Mouse (Mus musculus): ENCODE measurements around the gene Scd2. TPM values are rescaled to one million over a fixed set of nuclear protein-coding genes. Genes with fewer than 3 reads are reported as not detected.

Scd2 gene
- polyA plus RNA-seq, 1 experiment = 329 TPM

- H3K27ac ChIP-seq (ENCODE audit: insufficient read depth, low read length) = no peak overlapping the region
- no peak overlapping the region for H3K9ac ChIP-seq (ENCODE audit: low read depth, poor library complexity, severe bottlenecking)
- H3K9me3 ChIP-seq (replicated peaks; ENCODE audit: control insufficient read depth, insufficient read depth, low read length, poor library complexity, severe bottlenecking) = no peaks in the 10 kb centered on the region
- no peaks in the 10 kb centered on the region for H3K36me3 ChIP-seq (ENCODE audit: control insufficient read depth, insufficient read depth, low read length, poor library complexity, severe bottlenecking)
- H3K4me1 ChIP-seq (ENCODE audit: control insufficient read depth, insufficient read depth, low read length) = no peaks in the 10 kb centered on the region
- TF ChIP-seq EP300 (IDR thresholded peaks at IDR 0.05; ENCODE audit: insufficient read depth, low read depth, low read length) (no peak), POLR2A (IDR thresholded peaks at IDR 0.05; ENCODE audit: insufficient read depth, low read length) (no peak), CTCF (IDR thresholded peaks at IDR 0.05; ENCODE audit: low read depth, low read length) (no peak)
- no peak overlapping the region for H3K4me3 ChIP-seq (ENCODE audit: low read depth, low read length)
- H3K27me3 ChIP-seq (ENCODE audit: control insufficient read depth, insufficient read depth, low read length, poor library complexity, severe bottlenecking) = no peaks in the 10 kb centered on the region
Measured at GRCm38 (mm10) chr19:44335876-44336662, 42.6 kb downstream of the Scd2 start.

- no peak overlapping the region for H3K27ac ChIP-seq (ENCODE audit: insufficient read depth, low read length)
- TF ChIP-seq CTCF (IDR thresholded peaks at IDR 0.05; ENCODE audit: low read depth, low read length) (no peak), POLR2A (IDR thresholded peaks at IDR 0.05; ENCODE audit: insufficient read depth, low read length) (no peak), EP300 (IDR thresholded peaks at IDR 0.05; ENCODE audit: insufficient read depth, low read depth, low read length) (no peak)
- H3K27me3 ChIP-seq (ENCODE audit: control insufficient read depth, insufficient read depth, low read length, poor library complexity, severe bottlenecking) = no peaks in the 10 kb centered on the region
- no peak overlapping the region for H3K4me3 ChIP-seq (ENCODE audit: low read depth, low read length)
- no peaks in the 10 kb centered on the region for H3K36me3 ChIP-seq (ENCODE audit: control insufficient read depth, insufficient read depth, low read length, poor library complexity, severe bottlenecking)
- H3K9ac ChIP-seq (ENCODE audit: low read depth, poor library complexity, severe bottlenecking) = no peak overlapping the region
- H3K4me1 ChIP-seq (ENCODE audit: control insufficient read depth, insufficient read depth, low read length) = no peaks in the 10 kb centered on the region
- peaks cover 15% of the 10 kb centered on the region for H3K9me3 ChIP-seq (replicated peaks; ENCODE audit: control insufficient read depth, insufficient read depth, low read length, poor library complexity, severe bottlenecking)
Measured at GRCm38 (mm10) chr19:44349689-44350088, 56.2 kb downstream of the Scd2 start.

DNA sequence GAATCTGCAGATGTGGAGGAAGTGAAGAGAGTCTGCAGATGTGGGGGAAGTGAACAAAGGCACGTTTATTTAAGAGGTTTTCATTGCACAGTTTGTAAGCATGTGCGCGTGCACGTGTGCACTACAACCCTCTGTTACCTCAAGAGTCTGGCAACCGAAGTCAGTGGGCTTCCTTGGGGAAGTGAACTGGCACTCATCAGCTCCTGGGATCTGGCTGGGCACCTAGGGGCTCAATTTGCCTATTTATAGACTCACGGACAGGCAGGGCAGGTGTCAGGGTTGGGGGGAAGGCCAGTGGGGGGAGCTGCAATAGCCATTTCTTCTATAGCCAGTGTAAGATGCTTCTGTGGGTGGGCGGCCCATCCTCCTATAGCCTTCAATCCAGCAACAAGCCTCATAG is 58.3 kb downstream of the Scd2 start:
- H3K36me3 ChIP-seq (ENCODE audit: control insufficient read depth, insufficient read depth, low read length, poor library complexity, severe bottlenecking) = no peaks in the 10 kb centered on the region
- TF ChIP-seq POLR2A (IDR thresholded peaks at IDR 0.05; ENCODE audit: insufficient read depth, low read length) (no peak), CTCF (IDR thresholded peaks at IDR 0.05; ENCODE audit: low read depth, low read length) (no peak), EP300 (IDR thresholded peaks at IDR 0.05; ENCODE audit: insufficient read depth, low read depth, low read length) (no peak)

More for the DNA sequence above, 58.3 kb downstream of the Scd2 start:
- Histone ChIP-seq H3K4me1 (ENCODE audit: control insufficient read depth, insufficient read depth, low read length) (no peaks in the 10 kb centered on the region), H3K9ac (ENCODE audit: low read depth, poor library complexity, severe bottlenecking) (no peak overlapping the region), H3K4me3 (ENCODE audit: low read depth, low read length) (no peak overlapping the region), H3K27me3 (ENCODE audit: control insufficient read depth, insufficient read depth, low read length, poor library complexity, severe bottlenecking) (no peaks in the 10 kb centered on the region), H3K9me3 (replicated peaks; ENCODE audit: control insufficient read depth, insufficient read depth, low read length, poor library complexity, severe bottlenecking) (peaks cover 10% of the 10 kb centered on the region), H3K27ac (ENCODE audit: insufficient read depth, low read length) (no peak overlapping the region)

Other genes with a start within 250 kb of the Scd2 start
- gene Erlin1, start 223.9 kb upstream of the Scd2 start, polyA plus RNA-seq (2011; ENCODE audit: insufficient read depth, insufficient read length, low read depth, missing spikeins) = 23.2 and 28.0 TPM in 2 replicates
- 56.0 and 70.0 TPM in 2 replicates for gene Chuk, start 186.2 kb upstream of the Scd2 start, polyA plus RNA-seq (2011; ENCODE audit: insufficient read depth, insufficient read length, low read depth, missing spikeins)
- 34.7 and 39.2 TPM in 2 replicates for gene Cwf19l1, start 157.8 kb upstream of the Scd2 start, polyA plus RNA-seq (2011; ENCODE audit: insufficient read depth, insufficient read length, low read depth, missing spikeins)
- 81.3 and 86.7 TPM in 2 replicates for gene Bloc1s2, start 147.2 kb upstream of the Scd2 start, polyA plus RNA-seq (2011; ENCODE audit: insufficient read depth, insufficient read length, low read depth, missing spikeins)
- not detected in 2 replicates for gene Pkd2l1, start 101.2 kb upstream of the Scd2 start, polyA plus RNA-seq (2011; ENCODE audit: insufficient read depth, insufficient read length, low read depth, missing spikeins)
- gene Scd3, start 90.4 kb upstream of the Scd2 start, polyA plus RNA-seq (2011; ENCODE audit: insufficient read depth, insufficient read length, low read depth, missing spikeins) = 2.0 and 3.3 TPM in 2 replicates
- gene Scd4, start 39.4 kb downstream of the Scd2 start, polyA plus RNA-seq (2011; ENCODE audit: insufficient read depth, insufficient read length, low read depth, missing spikeins) = 0.19 TPM in 1 of 2 replicates, not detected in the other
- 114 TPM in 2 replicates for gene Scd1, start 114.2 kb downstream of the Scd2 start, polyA plus RNA-seq (2011; ENCODE audit: insufficient read depth, insufficient read length, low read depth, missing spikeins)
- not detected in 2 replicates for gene Wnt8b, start 199.8 kb downstream of the Scd2 start, polyA plus RNA-seq (2011; ENCODE audit: insufficient read depth, insufficient read length, low read depth, missing spikeins)